ENCODE assay signal across 12 mouse cellular contexts in genomic region chr9:94239479-94240241, GRCm38 (mm10).
DNase-seq lines count a peak whose midpoint lies in the region; ATAC-seq and TF ChIP-seq lines count a peak whose summit lies in the region.
"Had no signal": no experiment of that assay in that cellular context is flagged by ENCODE, and none has a peak within 500 bp of the region (broad histone marks: within the 10 kb centered on the region; RNA-seq: fewer than 3 reads in every experiment).

No protein-coding gene starts in this region.

- TF ChIP-seq POLR2A in kidney, adult 2 months (IDR thresholded peaks at IDR 0.05; ENCODE audit: low read depth, low read length) = no peak

- no peak for TF ChIP-seq CTCF in kidney, adult 2 months (conservative IDR thresholded peaks at IDR 0.05; ENCODE audit: insufficient read depth, insufficient read length, low read depth, low read length)

- H3K36me3 ChIP-seq in kidney, adult 2 months (ENCODE audit: control insufficient read depth, insufficient read depth, low read length) = no peaks in the 10 kb centered on the region
- H3K36me3 ChIP-seq in limb, embryonic 13.5 days = no peaks in the 10 kb centered on the region
- H3K36me3 ChIP-seq: embryonic facial prominence, embryonic 12.5 days; midbrain, embryonic 15.5 days had no signal

- no peak overlapping the region for H3K27ac ChIP-seq in kidney, adult 2 months (ENCODE audit: insufficient read depth, low read depth, low read length)
- peak overlapping the region; percentile 40 for H3K27ac ChIP-seq in limb, embryonic 13.5 days
- H3K27ac ChIP-seq: embryonic facial prominence, embryonic 12.5 days; midbrain, embryonic 15.5 days had no signal

- no peaks in the 10 kb centered on the region for H3K9me3 ChIP-seq in limb, embryonic 13.5 days
- H3K9me3 ChIP-seq: embryonic facial prominence, embryonic 12.5 days; midbrain, embryonic 15.5 days had no signal

- 27% methylated on average over 8 of the region's 8 CpGs for WGBS in kidney, adult 2 months
- WGBS in limb, embryonic 13.5 days = 20% methylated on average over 8 of the region's 8 CpGs

- H3K4me3 ChIP-seq in kidney, adult 2 months (ENCODE audit: insufficient read depth, low read depth, low read length) = no peak overlapping the region
- no peak overlapping the region for H3K4me3 ChIP-seq in limb, embryonic 13.5 days
- H3K4me3 ChIP-seq: embryonic facial prominence, embryonic 12.5 days; midbrain, embryonic 15.5 days had no signal

- H3K4me2 ChIP-seq in limb, embryonic 13.5 days (replicated peaks) = 0 out of 2 replicates have a peak overlapping the region, but pooled peaks have one; percentile 9
- H3K4me2 ChIP-seq: embryonic facial prominence, embryonic 12.5 days; midbrain, embryonic 15.5 days had no signal

- no peaks in the 10 kb centered on the region for H3K4me1 ChIP-seq in kidney, adult 2 months (ENCODE audit: control insufficient read depth, insufficient read depth, low read length)
- peaks cover 19% of the 10 kb centered on the region for H3K4me1 ChIP-seq in limb, embryonic 13.5 days
- H3K4me1 ChIP-seq: embryonic facial prominence, embryonic 12.5 days; midbrain, embryonic 15.5 days had no signal

- ATAC-seq in limb, embryonic 13.5 days (ENCODE audit: low FRiP score, low read depth) = peak; percentile 33; the same call in 1 of the 2 replicates
- ATAC-seq: liver, postnatal 0 days; midbrain, embryonic 15.5 days had no signal

- H3K27me3 ChIP-seq in kidney, adult 2 months (replicated peaks; ENCODE audit: control insufficient read depth, insufficient read depth, low read length) = no peaks in the 10 kb centered on the region; the same call in 1 of the 2 replicates
- H3K27me3 ChIP-seq in limb, embryonic 13.5 days = 0 out of 2 replicates have a peak, but pooled peaks cover 4% of the 10 kb centered on the region
- H3K27me3 ChIP-seq: embryonic facial prominence, embryonic 12.5 days; midbrain, embryonic 15.5 days had no signal

- H3K9ac ChIP-seq in limb, embryonic 13.5 days = no peak overlapping the region
- H3K9ac ChIP-seq: embryonic facial prominence, embryonic 12.5 days; liver, postnatal 0 days; midbrain, embryonic 15.5 days had no signal

- peak; percentile 7 for DNase-seq in embryo, embryonic 11.5 days (ENCODE audit: low read depth, low spot score)
- DNase-seq in embryo, embryonic 10 days (ENCODE audit: low spot score) = no peak
- peak; percentile 8 for DNase-seq in adrenal gland, postnatal 25 days
- DNase-seq in kidney, adult 2 months = peak; percentile 33
- DNase-seq in right cerebral cortex, postnatal 14 days = no peak
- DNase-seq in cerebellum, adult 18-20 months = no peak
- no peak for DNase-seq in thymus, postnatal 14 days
- DNase-seq: liver, postnatal 0 days; right cerebral cortex, postnatal 25 days had no signal

Comparison
In these comparisons a context has a peak if more than half of its experiments do, and no peak if none do; other contexts are left out.
1. DNase-seq: peak in embryo, embryonic 11.5 days (single experiment), adrenal gland, postnatal 25 days (single experiment) and kidney, adult 2 months (single experiment); none in embryo, embryonic 10 days (single experiment), right cerebral cortex, postnatal 14 days (single experiment), cerebellum, adult 18-20 months (0 of 2) and thymus, postnatal 14 days (single experiment).